Mouse (Mus musculus) testis, adult 2 months (tissue): ENCODE data around the gene Fkbp5. TPM values are rescaled to one million over a fixed set of nuclear protein-coding genes. Genes with fewer than 3 reads are reported as not detected.
A peak's percentile ranks its signal among the peaks of the same experiment; 100 is the strongest.

Experiments used
- H3K27ac ChIP-seq: fragments of 200-500 bp; 2 replicates; pipeline ENCODE4 v1.5.1; 2012; ENCODE audit warnings: low read depth, low read length; ENCODE audit not compliant: control insufficient read depth, insufficient read depth
- H3K27me3 ChIP-seq: fragments of 200-500 bp; 2 replicates; pipeline ENCODE4 v1.6.1; 2012; ENCODE audit warnings: mild to moderate bottlenecking, low read length, moderate library complexity; ENCODE audit not compliant: control insufficient read depth, insufficient read depth
- H3K36me3 ChIP-seq: fragments of 200-500 bp; 2 replicates; pipeline ENCODE4 v1.6.1; 2012; ENCODE audit warnings: mild to moderate bottlenecking, low read length; ENCODE audit not compliant: control insufficient read depth, insufficient read depth
- H3K4me1 ChIP-seq: fragments of 200-500 bp; 2 replicates; pipeline ENCODE4 v1.6.1; 2012; ENCODE audit warnings: low read length; ENCODE audit not compliant: control insufficient read depth, insufficient read depth
- H3K4me3 ChIP-seq: fragments of 200-500 bp; 2 replicates; pipeline ENCODE4 v1.5.1; 2012; ENCODE audit warnings: low read depth, mild to moderate bottlenecking, low read length, moderate library complexity, mixed read lengths; ENCODE audit not compliant: control insufficient read depth
- CTCF ChIP-seq: fragments of 200-500 bp; IDR thresholded peaks from 2 replicates; pipeline ENCODE4 v1.5.1; 2012; ENCODE audit warnings: low read depth, mild to moderate bottlenecking, inconsistent platforms, low read length, moderate library complexity; ENCODE audit not compliant: control insufficient read depth, insufficient read depth, insufficient replicate concordance
- POLR2A ChIP-seq: fragments of 200-500 bp; IDR thresholded peaks from 2 replicates; pipeline ENCODE4 v1.6.1; 2012; ENCODE audit warnings: low read depth, mild to moderate bottlenecking, inconsistent platforms, low read length, moderate library complexity; ENCODE audit not compliant: control insufficient read depth
- polyA plus RNA-seq: library from polyadenylated mRNA; depleted of rRNA; stranded (reverse); fragments of >200 nt; gene quantifications from 2 replicates; pipeline ENCODE4 v1.2.3, GENCODE M21; 2012

Gene Fkbp5
- polyA plus RNA-seq, 1 experiment, result 19.8 TPM

DNA sequence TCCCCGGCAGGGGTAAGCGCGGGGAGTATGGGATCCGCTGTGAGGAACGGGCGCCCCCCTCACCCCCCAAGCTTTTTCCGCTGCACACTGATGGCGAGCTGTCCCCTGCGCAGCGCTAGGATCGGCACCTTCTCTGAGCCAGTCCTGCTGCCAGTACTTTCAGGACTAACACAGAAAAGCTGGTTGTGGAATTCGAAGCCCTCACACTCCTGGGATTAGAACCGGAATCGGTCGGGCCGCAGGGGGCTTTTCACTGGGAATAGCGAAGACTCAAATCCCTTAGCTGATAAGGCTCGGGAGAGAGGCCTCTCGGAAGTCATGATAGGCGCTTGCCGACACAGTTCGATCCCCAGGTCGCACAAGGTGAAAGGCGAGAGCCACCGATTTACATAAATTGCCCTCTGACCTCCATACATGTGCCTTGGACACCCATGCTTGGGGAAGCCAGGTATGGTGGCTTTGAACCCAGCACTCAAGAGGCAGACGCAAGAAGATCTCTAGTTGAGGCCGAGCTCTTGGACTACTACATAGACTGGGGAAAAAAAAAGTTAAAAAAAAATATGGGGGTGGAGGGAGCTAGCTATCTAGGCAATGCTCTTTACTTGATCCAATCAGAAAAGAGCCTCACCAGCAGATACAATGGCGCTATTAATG lies 6.2 kb upstream of the Fkbp5 start:
- peak overlapping the region; percentile 84 for H3K4me3 ChIP-seq
- H3K27me3 ChIP-seq, result no peaks in the 10 kb centered on the region
- TF ChIP-seq POLR2A, result no peak
- TF ChIP-seq CTCF, result no peak
- H3K27ac ChIP-seq, result peak overlapping the region; percentile 92
- no peaks in the 10 kb centered on the region for H3K36me3 ChIP-seq
- H3K4me1 ChIP-seq, result peaks cover 26% of the 10 kb centered on the region

DNA sequence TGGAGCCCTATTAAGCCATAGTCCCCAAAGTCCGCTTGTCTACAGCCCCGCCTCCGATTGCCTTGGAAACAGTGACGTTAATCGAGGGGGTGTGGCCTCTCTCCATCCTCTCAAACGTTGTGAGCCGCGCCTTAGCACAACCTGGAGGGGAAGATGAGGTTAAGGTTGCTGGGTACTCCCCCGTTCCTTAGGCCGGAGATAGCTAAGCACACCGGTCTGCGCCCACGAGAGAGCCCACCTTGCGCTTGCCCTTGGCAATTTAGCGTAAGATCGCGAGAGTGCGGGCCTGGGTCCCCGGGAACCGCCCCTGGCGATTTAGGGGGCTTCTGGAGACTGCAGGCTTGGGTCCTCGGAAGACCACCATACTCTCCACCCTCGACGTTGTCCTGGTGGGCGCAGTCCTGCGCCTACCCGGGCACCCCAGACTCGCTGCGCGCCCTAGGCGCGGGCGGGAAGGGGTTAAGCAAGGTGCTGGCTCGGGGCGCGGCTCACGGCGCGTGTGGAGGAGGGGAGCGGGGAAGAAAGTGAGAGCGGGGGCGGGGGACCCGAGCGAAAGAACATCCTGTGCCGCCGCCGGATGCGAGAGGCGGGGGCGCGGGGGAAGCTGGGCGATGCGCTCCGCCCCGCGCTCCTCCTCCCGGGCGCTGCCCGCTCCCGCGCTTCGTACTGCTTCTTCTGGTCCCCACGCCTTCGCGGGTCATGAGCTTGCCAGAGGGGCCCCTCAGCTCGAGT lies 5.5 kb upstream of the Fkbp5 start:
- Histone ChIP-seq H3K27ac (peak overlapping the region; percentile 92), H3K4me3 (peak overlapping the region; percentile 84), H3K27me3 (no peaks in the 10 kb centered on the region), H3K36me3 (no peaks in the 10 kb centered on the region), H3K4me1 (peaks cover 30% of the 10 kb centered on the region)
- TF ChIP-seq CTCF (no peak), POLR2A (peak; percentile 55)

DNA sequence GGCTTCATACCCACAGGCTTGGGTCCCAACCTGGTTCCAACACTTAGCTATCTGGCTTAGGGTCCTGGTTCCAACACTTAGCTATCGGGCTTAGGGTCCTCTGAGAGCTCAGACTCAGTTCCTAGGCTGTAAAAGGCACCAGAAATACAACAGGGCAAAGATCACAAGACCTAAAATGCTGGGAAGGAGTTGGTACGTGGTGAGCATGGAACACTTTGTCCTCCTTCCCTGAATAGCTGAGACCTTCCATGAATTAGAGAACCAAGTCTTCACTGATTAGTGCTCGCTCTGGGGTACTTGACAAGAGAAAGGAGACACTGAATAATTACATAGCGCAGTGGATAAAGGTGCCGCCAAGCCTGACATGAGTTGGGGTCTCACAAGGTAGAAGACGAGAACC lies 4.6 kb upstream of the Fkbp5 start:
- Histone ChIP-seq H3K4me3 (no peak overlapping the region), H3K27me3 (no peaks in the 10 kb centered on the region), H3K27ac (peak overlapping the region; percentile 69)

GRCm38 (mm10) chr17:28521071-28521726 lies 3.9 kb upstream of the Fkbp5 start:
- TF ChIP-seq POLR2A, result no peak
- no peak for TF ChIP-seq CTCF
- Histone ChIP-seq H3K27me3 (no peaks in the 10 kb centered on the region), H3K4me1 (peaks cover 28% of the 10 kb centered on the region), H3K4me3 (no peak overlapping the region), H3K36me3 (no peaks in the 10 kb centered on the region), H3K27ac (no peak overlapping the region)

More for the DNA sequence above, 4.6 kb upstream of the Fkbp5 start:
- no peak for TF ChIP-seq CTCF
- TF ChIP-seq POLR2A, result no peak
- Histone ChIP-seq H3K36me3 (no peaks in the 10 kb centered on the region), H3K4me1 (peaks cover 28% of the 10 kb centered on the region)

DNA sequence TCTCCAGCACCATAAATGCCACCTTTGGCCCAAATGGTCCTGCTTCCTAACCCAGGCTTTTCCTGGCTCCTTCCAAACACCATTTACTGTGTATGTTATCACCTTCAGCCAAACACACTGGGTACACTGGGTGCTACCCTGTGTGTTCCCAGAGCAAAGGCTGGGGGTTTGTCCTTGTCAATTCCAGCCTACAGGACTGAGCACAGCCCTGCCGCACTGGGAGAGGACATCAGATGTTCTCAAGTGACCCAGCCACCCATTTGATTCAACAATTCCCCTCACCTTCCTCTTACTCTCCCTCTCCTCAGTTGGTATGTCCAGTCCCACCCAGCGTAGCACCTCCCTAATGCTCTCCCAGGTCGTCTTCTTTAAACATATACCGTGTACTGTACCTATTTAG lies 3.2 kb upstream of the Fkbp5 start:
- Histone ChIP-seq H3K27me3 (no peaks in the 10 kb centered on the region), H3K4me3 (no peak overlapping the region)
- TF ChIP-seq POLR2A (no peak), CTCF (no peak)

GRCm38 (mm10) chr17:28519827-28520226 lies 2.5 kb upstream of the Fkbp5 start:
- Histone ChIP-seq H3K27me3 (no peaks in the 10 kb centered on the region), H3K36me3 (no peaks in the 10 kb centered on the region), H3K4me1 (peaks cover 32% of the 10 kb centered on the region), H3K4me3 (no peak overlapping the region), H3K27ac (peak overlapping the region; percentile 42; the same call in 1 of the 2 replicates)
- TF ChIP-seq POLR2A, result no peak
- TF ChIP-seq CTCF, result no peak

More for the DNA sequence above, 3.2 kb upstream of the Fkbp5 start:
- peaks cover 31% of the 10 kb centered on the region for H3K4me1 ChIP-seq
- no peaks in the 10 kb centered on the region for H3K36me3 ChIP-seq
- no peak overlapping the region for H3K27ac ChIP-seq

DNA sequence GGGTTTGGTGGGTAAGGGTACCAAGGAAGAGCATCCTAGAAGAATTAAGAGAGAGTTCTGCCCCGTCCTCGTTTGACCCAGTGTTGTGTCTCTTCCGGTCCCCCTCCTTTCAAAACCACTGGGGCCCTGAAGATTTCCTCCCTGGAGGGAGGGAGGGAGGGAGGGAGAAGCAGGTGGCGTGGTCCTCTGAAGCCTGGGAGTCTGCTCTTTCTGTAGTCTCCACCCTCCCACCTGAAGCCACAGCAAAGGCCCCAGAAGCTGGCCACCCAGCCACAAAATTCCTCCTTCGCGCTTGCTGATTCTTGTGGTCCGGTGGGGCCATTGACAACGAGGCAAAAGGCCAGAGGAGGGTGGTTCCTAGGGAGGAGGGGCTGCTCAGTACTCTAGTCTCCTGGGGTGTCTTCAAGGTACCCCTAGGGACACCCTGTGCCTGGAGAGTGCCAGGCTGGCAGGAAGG lies 1.3 kb upstream of the Fkbp5 start:
- H3K27ac ChIP-seq, result peak overlapping the region; percentile 78
- no peaks in the 10 kb centered on the region for H3K36me3 ChIP-seq
- H3K27me3 ChIP-seq, result no peaks in the 10 kb centered on the region
- H3K4me3 ChIP-seq, result peak overlapping the region; percentile 42
- TF ChIP-seq CTCF (no peak), POLR2A (no peak)
- peaks cover 31% of the 10 kb centered on the region for H3K4me1 ChIP-seq
